Mouse (Mus musculus): ENCODE results near the gene Zbp1.

The Zbp1 gene

GRCm38 (mm10) chr2:173179046-173179445 lies 39.7 kb downstream of the Zbp1 start:
- DNase-seq (ENCODE audit: low spot score in 2 of 2) = no peak

DNA sequence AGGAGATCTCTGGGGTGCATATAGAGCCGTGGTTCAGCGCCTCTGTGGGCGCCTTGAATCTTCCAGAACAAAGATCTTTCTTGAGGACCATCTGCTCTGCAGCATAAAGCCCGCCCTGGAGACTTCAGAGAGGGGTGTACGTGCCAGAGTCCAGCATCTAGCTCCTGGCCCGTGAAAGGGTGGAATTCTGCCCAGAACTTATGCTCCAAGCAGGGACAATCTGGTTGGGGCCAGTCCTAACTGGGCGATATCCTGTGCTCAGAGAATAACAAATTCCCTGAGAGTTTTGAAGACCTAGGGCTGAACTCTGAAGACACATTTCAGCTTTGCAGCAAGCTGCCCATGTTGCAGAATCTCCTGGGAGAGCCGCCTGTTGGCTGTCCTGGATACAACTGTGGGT lies 40.8 kb downstream of the Zbp1 start:
- DNase-seq (ENCODE audit: low spot score in 2 of 2) = no peak

DNA sequence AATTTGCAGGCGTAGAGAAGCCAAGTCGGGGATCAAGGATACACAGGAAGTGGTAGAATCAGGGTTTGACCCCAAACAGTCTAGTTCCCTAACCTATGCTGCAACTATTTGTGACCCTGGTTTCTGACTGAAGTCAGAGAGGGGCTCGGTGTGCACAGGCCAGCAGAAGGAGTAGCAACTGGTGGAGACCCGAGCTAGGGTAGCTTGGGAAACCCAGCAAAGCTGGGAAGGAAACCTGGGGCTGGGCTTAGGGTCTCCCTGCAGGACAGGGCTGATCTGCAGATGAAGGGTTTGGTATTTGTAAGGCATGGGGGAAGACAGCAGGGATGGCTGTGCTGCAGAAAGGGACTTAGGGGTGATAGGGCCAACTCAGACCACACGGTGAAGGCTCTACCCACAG lies 41.2 kb downstream of the Zbp1 start:
- DNase-seq (ENCODE audit: low spot score in 2 of 2) = no peak

DNA sequence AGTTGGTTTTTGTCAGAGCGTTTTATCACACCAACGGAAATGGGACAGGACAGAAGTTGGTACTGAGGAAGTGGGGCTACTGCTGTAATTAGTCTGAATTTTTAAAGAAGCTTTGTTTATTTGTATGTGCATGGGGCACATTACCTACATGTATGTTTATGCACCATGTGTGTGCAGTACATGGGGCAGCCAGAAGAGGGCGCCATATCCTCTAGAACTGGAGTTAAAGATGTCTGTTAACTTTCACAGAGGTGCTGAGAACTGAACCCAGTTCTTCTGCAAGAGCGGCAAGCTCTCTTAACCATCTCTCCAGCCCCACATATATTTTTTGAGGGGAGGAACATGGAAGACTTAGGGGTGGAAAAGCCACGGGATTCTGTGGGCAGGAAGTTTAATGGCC lies 43.0 kb downstream of the Zbp1 start:
- no peak for DNase-seq (ENCODE audit: low spot score in 2 of 2)

DNA sequence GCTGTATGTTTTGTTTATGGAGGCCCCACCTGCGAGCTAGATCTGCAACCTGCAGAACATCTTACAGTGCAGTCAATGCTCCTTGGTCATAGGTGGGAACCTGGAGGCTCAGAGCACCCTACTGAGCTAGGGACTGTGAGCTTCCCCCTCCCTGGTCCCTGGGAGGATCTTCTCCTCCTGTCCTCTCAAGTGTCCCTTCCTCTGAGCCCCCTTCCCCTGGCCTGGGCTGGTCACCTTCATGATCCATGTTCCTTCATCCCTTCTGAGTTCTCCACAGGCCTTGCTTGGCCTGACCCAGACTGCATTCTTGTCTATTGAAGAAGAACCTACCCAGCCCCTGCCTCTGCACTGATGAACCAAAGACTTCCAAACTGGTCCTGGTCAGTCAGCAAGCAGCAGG lies 44.2 kb downstream of the Zbp1 start:
- no peak for DNase-seq (ENCODE audit: low spot score in 2 of 2)

DNA sequence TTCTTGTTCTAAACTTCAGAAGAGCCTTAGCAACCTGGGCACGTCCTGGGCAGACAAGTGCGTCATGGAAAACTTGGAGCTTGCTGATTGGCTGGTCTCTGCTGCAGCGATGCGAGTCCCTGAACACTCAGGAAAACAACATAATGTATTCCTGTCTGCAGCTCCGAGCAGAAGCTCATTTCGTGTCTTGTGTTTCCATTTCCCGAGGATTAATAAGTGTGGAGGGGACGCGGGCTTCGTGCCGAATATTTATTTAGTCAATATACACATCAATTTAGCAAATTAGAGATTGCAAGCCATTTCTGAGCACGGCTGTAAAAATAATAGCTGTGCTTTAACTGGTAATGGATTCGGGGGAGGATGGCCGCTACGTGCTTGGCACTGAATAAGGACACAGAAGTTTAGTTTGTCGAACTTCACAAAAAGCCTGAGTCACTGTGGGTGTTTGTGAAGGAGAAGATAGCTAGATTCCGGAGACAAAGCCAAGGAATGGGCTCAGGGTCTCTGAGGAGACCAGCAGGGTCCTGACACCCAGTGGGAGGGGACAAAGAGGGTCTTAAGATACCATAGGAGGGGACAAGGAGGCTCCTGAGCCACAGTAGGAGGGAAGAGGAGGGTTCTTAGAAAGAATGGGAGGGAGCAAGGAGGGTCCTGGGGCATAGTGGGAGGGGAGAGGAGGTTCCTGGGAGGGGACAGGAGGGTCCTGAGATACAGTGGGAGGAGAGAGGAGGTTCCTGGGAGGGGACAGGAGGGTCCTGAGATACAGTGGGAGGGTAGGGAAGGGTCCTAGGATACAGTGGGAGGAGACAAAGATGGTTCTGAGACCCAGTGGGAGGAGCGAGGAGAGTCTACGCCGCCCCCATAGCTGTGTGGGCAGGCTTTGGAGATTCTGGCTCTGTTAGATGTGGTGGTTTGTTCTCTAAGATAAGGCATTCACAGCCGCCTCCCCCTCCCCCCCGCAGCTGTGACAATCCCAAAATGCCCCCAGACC lies 44.9 kb downstream of the Zbp1 start:
- DNase-seq (ENCODE audit: low spot score in 2 of 2) = no peak

DNA sequence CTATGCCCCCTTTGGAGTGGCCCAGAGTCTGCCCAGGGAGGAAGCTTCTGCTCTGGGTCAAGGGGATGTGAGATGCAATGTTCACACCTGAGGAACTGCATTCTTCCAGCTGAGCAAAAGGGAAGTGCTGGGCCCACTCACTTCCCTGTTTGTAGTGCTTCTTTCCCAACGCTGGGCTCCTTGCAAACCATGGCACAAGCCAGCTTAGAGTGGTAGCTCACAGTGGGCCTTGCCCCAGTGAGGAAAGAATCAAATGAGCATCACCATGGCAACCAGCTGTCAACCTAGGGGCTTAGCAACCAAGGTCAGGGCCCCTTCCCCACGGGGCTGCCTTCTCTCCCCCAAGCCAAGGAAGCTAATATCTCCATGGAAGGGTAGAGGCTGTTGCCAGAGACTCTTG lies 45.7 kb downstream of the Zbp1 start:
- no peak for DNase-seq (ENCODE audit: low spot score in 2 of 2)

GRCm38 (mm10) chr2:173172386-173172785 lies 46.3 kb downstream of the Zbp1 start:
- DNase-seq (ENCODE audit: low spot score in 2 of 2) = no peak

GRCm38 (mm10) chr2:173171956-173172355 lies 46.8 kb downstream of the Zbp1 start:
- DNase-seq (ENCODE audit: low spot score in 2 of 2) = no peak

DNA sequence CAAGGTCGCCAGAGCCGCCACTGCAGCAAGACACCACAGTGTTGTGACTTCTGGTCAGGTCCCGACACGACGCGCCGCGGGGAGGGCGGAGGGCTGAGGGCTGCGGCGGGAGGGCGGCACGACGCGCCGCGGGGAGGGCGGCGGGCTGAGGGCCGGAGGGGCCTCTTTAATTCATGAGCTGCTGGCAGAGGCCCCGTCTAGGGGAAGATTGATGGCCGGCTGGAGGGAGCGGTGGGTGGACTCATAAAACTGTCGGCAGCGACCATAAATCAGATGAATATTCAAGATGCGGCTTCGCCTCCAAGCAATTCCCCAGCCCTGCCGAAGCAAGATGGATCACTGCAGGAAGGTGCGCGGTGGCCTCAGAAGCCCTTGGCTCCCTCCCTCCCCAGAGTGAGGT lies 47.3 kb downstream of the Zbp1 start:
- peak; percentile 78 to 82 for DNase-seq (ENCODE audit: low spot score in 2 of 2)

DNA sequence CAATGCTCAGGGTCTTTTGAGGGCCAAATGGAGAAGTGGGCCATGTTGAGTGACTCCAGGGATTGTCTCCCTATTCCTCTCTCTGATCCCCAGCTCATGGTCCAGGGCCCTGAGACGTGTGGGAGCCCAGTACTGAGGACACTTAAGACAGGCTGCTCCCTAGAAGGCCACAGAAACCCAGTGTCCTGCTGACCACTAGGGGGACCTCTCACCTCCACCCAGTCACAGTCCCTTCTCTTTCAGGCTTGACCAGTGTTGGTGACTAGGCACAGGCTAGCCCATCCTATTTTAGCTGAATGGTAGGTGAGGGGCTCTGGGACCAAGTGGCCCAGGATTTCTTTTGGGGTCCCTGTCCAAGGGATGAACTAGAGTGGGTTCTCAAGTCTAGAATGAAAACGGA lies 48.0 kb downstream of the Zbp1 start:
- no peak for DNase-seq (ENCODE audit: low spot score in 2 of 2)

- DNase-seq (ENCODE audit: low spot score in 2 of 2) = no peak
Measured at GRCm38 (mm10) chr2:173170081-173170480, 48.6 kb downstream of the Zbp1 start.

- DNase-seq (ENCODE audit: low spot score in 2 of 2) = no peak
Measured at GRCm38 (mm10) chr2:173168411-173168851, 50.3 kb downstream of the Zbp1 start.

- DNase-seq (ENCODE audit: low spot score in 2 of 2) = no peak
Measured at GRCm38 (mm10) chr2:173165357-173165756, 53.4 kb downstream of the Zbp1 start.

DNA sequence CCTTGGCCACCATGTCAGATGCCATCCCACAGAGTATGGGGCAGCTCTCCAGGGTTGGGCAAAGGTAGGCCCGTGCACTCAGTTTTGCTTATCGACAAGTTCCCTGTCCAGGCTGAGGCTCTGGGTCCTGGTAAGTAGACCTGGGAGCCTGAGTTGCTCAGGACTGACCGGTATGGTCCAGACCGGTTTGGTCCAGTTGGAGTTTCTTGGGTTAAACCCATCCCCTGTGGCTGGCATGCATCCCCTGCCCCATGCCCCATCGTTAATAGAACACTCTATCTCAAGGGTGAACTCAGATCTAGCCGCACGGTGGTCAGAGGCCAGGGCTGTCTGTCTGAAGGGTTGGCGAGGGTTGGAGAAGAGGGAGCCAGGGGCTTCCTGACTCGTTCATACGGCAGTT lies 53.8 kb downstream of the Zbp1 start:
- DNase-seq (ENCODE audit: low spot score in 2 of 2) = no peak

DNA sequence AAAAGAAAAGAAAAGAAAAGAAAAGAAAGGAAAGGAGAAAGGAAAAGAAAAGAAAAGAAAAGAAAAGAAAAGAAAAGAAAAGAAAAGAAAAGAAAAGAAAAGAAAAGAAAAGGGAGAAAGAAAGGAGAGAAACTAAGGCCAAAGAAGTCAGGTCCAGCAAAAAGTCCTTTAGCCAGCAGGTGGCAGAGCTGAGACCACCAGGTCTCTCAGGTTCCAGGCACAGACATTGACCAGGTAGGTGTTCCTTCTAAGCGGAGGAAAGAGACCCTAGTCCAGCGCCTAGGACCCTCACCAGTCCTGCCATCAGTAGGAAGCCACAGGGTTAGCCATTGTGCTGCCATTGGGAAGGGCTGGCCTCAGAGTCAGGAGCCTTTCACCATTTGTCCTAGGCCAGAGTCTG lies 54.4 kb downstream of the Zbp1 start:
- DNase-seq (ENCODE audit: low spot score in 2 of 2) = no peak

DNA sequence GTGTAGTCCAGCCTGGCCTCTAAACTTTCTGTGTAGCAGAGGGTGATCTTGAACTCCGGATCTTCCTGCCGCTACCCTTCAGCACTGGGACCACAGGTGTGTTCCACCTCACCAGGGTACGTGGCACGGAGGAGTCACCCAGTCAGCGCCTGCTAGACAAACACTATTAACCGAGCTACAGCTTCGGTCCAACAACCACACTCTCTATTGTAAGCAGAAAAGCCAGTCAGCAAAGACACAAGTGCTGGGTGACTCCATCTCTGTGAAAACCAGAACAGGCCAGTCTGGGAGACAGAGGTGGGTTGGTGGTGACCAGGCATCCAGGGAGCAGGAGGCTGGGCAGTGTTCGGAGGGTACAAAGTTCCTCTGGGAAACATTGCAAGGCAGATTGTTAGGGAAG lies 55.3 kb downstream of the Zbp1 start:
- DNase-seq (ENCODE audit: low spot score in 2 of 2) = no peak

DNA sequence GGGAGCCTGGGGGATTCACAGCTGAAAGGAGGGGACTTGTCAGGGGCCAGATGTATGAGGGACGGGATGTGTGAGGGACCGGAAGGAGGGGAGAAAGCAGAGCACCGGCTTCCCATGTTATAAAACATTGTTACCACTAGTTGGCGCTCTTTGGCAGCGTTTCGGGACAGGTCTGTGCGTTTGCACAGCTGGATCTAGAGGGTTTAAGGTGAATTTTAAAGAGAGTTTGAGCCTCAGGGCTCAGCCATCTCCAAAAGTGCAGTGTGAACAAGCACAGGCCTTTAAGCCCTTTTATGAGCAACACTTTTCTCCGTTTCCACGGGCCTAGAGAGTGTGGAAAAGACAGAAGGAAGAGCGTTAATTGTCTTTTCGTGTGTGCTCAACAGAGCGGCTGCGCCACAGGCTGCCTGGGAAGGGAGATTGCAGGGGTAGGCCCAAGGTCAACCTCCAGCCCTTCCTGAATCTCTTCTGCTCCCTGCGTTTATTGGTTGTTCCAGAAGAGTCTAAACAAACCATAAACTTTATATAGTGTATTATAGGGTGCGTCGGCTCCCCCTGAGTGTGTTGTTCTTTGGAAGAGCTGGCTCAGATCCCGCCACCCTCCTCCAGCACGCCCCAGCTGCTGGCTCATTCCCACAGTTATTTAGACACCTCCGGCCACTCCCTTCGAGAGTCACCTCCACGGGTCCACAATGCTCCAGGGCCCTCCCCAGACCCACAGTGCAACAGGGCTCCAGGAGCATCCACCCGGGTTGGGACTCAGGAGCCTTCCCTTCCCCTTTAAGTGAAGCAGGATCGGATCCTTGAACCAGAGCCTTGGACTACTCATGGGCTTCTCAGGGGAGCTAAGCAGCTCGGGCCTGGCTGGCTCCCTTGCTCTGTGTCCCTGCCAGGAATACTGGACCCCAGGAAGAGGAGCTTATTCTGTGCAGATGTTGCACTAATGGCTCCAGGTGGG lies 59.1 kb downstream of the Zbp1 start:
- DNase-seq (ENCODE audit: low spot score in 2 of 2) = peak; percentile 55 to 65

- DNase-seq (ENCODE audit: low spot score in 2 of 2) = no peak
Measured at GRCm38 (mm10) chr2:173158390-173159055, 60.2 kb downstream of the Zbp1 start.

DNA sequence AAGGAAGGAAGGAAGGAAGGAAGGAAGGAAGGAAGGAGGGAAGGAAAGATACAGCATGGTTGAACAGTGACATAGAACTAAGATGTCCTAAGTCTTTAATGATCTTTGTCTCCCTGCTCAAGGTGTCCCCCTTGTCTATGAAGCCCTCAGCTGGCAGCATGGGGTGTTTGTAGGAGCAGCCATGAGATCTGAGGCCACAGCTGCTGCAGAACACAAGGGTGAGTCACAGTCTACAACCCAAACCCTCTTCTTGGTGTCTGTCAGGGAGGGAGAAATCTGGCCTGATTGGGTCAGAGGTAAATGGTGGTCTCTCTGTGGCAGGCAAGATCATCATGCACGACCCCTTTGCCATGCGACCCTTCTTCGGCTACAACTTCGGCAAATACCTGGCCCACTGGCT lies 60.9 kb downstream of the Zbp1 start:
- no peak for DNase-seq (ENCODE audit: low spot score in 2 of 2)

GRCm38 (mm10) chr2:173157376-173157775 lies 61.3 kb downstream of the Zbp1 start:
- no peak for DNase-seq (ENCODE audit: low spot score in 2 of 2)

DNA sequence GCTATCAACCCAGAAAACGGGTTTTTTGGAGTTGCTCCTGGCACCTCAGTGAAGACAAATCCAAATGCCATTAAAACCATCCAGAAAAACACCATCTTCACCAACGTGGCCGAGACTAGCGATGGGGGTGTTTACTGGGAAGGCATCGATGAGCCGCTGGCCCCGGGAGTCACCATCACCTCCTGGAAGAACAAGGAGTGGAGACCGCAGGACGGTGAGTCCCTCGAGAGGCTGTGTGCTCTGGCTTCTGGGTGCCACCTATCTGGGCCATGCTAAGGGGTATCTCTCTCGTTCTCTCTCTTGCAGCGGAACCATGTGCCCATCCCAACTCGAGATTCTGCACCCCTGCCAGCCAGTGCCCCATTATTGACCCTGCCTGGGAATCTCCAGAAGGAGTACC lies 61.8 kb downstream of the Zbp1 start:
- DNase-seq (ENCODE audit: low spot score in 2 of 2) = no peak

Measured in urinary bladder, postnatal 36 days (tissue).